Comparison of ENCODE assay signal across 13 mouse cellular contexts in the genomic region with DNA sequence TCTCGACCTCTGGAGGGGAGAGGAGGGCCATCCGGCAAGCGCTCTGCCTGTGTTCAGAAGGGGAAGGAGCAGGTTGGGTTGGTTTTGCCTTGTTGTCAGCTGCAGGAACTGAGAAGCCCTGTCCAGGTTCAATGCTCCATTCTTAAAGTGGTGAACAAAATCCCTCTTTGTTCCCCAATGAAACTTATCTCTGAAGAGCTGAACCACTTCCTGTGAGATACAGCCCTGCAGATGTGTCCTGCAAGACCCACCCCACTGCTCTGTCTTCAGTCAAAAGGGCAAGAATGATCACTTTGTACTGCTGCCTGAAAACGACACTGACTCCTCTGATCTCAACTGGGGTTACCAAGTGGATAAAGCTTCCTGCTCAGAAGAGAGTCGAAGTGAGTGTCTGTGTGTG.
DNase-seq lines count a peak whose midpoint lies in the region; ATAC-seq and TF ChIP-seq lines count a peak whose summit lies in the region.
"Had no signal": no experiment of that assay in that cellular context is flagged by ENCODE, and none has a peak within 500 bp of the region (broad histone marks: within the 10 kb centered on the region; RNA-seq: fewer than 3 reads in every experiment).

No protein-coding gene starts in this region.

- peak; percentile 16 for DNase-seq in kidney, postnatal 0 days (ENCODE audit: low spot score)
- no peak for DNase-seq in kidney, postnatal 25 days
- peak; percentile 4 for DNase-seq in thymus, postnatal 25 days
- DNase-seq in thymus, postnatal 14 days = no peak
- DNase-seq in gastrocnemius, postnatal 14 days = no peak
- DNase-seq in ovary, postnatal 10 days (ENCODE audit: low spot score) = no peak
- DNase-seq: cerebellum, postnatal 10 days; kidney, postnatal 36 days; spleen, adult 18-20 months had no signal

- no peak overlapping the region for H3K27ac ChIP-seq in kidney, postnatal 0 days
- H3K27ac ChIP-seq: hindbrain, embryonic 14.5 days; left cerebral cortex, adult 2 months; macrophage had no signal

- no peak overlapping the region for H3K4me2 ChIP-seq in kidney, postnatal 0 days (ENCODE audit: low read length)
- H3K4me2 ChIP-seq: hindbrain, embryonic 14.5 days had no signal

- no peak for TF ChIP-seq CTCF in kidney, postnatal 0 days (IDR thresholded peaks at IDR 0.05; ENCODE audit: low read depth)

- no peaks in the 10 kb centered on the region for H3K27me3 ChIP-seq in kidney, postnatal 0 days (ENCODE audit: insufficient read depth, low read length)

- H3K4me3 ChIP-seq in kidney, postnatal 0 days (replicated peaks; ENCODE audit: low read depth, low read length) = no peak overlapping the region
- H3K4me3 ChIP-seq: left cerebral cortex, adult 2 months had no signal

- intact Hi-C loops in gastrocnemius, postnatal 14 days (cut with DNase I; ENCODE audit: low total_unique reads) = no loop called here

- WGBS in kidney, postnatal 0 days = 43% methylated on average over 5 of the region's 5 CpGs

- no peaks in the 10 kb centered on the region for H3K4me1 ChIP-seq in kidney, postnatal 0 days (replicated peaks; ENCODE audit: insufficient read depth, low read length)

- no peak overlapping the region for H3K9ac ChIP-seq in kidney, postnatal 0 days (ENCODE audit: low read depth, low read length)
- H3K9ac ChIP-seq: hindbrain, embryonic 14.5 days had no signal

- ATAC-seq in kidney, postnatal 0 days (replicated peaks; ENCODE audit: low FRiP score, low read depth) = no peak
- ATAC-seq in granulocyte monocyte progenitor cell, adult 5-6 weeks (replicated peaks; ENCODE audit: poor library complexity, severe bottlenecking) = peak; percentile 90

- H3K9me3 ChIP-seq in kidney, postnatal 0 days (replicated peaks; ENCODE audit: low read length) = no peaks in the 10 kb centered on the region

- H3K36me3 ChIP-seq in kidney, postnatal 0 days (ENCODE audit: insufficient read depth, low read length) = no peaks in the 10 kb centered on the region

Comparison
In these comparisons a context has a peak if more than half of its experiments do, and no peak if none do; other contexts are left out.
1. DNase-seq: peak in kidney, postnatal 0 days (single experiment) and thymus, postnatal 25 days (single experiment); none in kidney, postnatal 25 days (0 of 2), thymus, postnatal 14 days (single experiment), gastrocnemius, postnatal 14 days (single experiment) and ovary, postnatal 10 days (single experiment).